Mouse (Mus musculus): ENCODE data around the gene Zdhhc17. TPM values are rescaled to one million over a fixed set of nuclear protein-coding genes. Genes with fewer than 3 reads are reported as not detected.

The Zdhhc17 gene
- polyA plus RNA-seq (2012): 0.93 and 0.94 TPM in 2 replicates

DNA sequence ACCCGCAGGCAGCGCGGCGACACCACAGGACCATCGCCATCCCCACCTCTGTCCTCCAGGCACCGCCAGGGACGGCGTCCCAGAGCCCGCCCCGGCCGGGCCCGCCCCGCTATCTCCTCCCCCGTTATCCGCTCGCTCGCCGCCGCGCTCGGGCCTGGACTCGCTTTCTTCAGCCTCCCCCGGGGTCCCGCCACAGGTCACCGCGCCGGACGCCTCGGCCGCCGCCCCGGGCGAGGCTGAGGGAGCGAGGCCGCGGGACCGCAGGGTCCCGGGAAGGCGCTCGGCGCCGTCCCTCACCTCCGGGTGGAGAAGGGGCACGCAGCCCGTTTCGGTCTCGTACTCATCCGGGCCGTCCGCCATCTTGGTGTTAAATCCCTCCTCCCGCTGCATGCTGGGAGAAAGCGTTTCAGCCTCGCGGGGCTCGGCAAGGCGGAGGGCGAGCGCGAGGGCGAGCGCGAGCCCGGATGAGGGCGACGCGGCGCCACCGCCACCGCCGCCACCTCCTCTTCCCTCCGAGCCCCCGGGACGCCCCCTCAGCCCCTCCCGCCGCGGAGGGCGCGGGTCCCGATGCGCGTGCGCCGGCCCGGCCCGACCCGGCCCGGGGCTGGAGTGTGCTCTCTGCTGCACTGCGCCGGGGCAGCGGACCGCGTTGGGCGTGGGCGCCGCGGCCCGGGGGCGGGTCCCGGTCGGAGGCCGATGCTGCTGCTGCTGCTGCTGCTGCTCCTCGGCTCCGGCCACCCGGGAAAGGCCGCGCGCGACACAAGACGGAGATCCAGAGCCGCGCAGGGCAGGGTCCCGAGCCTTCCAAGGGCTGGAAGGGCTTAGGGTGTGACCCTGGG is at the start of gene Zdhhc17:
Gene Zdhhc17, minus strand, starts transcription at position 500 of the 839 bp plus-strand sequence.

DNA sequence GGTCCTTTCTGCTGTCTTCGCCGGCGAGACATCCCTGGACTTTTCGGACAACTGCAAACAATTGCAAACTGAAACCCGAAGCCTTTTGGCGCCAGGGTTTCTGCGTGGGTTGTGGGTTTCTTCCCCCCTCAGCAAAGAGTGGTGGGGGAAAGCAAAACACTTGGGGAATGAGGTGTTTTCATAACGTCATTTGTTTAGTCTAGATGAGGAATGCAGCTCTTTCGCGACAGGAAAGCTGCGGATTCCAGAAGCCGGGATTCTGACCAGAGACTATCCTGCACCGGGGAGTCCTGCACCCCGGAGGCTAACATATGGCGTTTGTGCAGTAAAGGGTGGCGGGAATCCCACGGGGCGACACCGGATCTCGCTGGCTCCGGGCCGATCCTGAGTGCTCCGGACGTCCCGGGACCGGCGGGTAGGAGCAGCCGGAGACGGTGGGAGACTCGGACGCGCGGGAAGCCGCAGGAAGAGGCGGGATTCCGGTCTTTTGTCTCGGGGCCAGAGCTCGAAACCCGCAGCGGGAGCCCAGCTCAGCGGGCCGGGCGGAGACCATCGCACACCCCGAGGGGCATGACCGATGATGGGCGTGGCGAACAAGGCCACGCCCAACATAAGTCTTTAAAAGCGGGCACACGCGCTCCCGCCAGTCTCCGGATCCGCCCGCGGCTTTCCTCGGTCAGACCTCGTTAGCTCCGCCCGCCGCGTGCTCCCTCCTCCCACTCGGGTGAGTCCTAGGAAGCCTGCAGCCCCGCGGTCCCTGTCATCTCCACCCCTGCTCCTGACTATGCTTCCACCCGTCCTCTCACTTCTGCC is 90.2 kb downstream of the Zdhhc17 start, which contains the start of gene Csrp2:
Gene Csrp2, plus strand, starts transcription at position 259 of the 813 bp plus-strand sequence.

Other genes starting within 250 kb of the Zdhhc17 start
- 21.0 and 30.1 TPM in 2 replicates for gene Csrp2, start 90.4 kb downstream of the Zdhhc17 start, polyA plus RNA-seq (2012)
- 7.4 and 12.6 TPM in 2 replicates for gene Osbpl8, start 154.6 kb upstream of the Zdhhc17 start, polyA plus RNA-seq (2012)